Mouse (Mus musculus): ENCODE data around the gene Osbpl3. TPM values are rescaled to one million over a fixed set of nuclear protein-coding genes. Genes with fewer than 3 reads are reported as not detected.

Gene Osbpl3
- total RNA-seq, 4 experiments from 2014 or later, result 50.9 to 211 (median 116) TPM

GRCm38 (mm10) chr6:50402872-50403271 lies 53.1 kb downstream of the Osbpl3 start:
- no peak for DNase-seq

- no peak for DNase-seq
Measured at GRCm38 (mm10) chr6:50400234-50400633, 55.8 kb downstream of the Osbpl3 start.

GRCm38 (mm10) chr6:50399427-50400195 lies 56.4 kb downstream of the Osbpl3 start:
- DNase-seq, result no peak

GRCm38 (mm10) chr6:50398324-50398723 lies 57.7 kb downstream of the Osbpl3 start:
- DNase-seq, result no peak

GRCm38 (mm10) chr6:50397116-50397515 lies 58.9 kb downstream of the Osbpl3 start:
- DNase-seq, result no peak

GRCm38 (mm10) chr6:50395641-50396312 lies 60.2 kb downstream of the Osbpl3 start:
- DNase-seq, result no peak

GRCm38 (mm10) chr6:50394432-50394831 lies 61.6 kb downstream of the Osbpl3 start:
- no peak for DNase-seq

- DNase-seq, result no peak
Measured at GRCm38 (mm10) chr6:50393960-50394359, 62.0 kb downstream of the Osbpl3 start.

GRCm38 (mm10) chr6:50391951-50392350 lies 64.0 kb downstream of the Osbpl3 start:
- DNase-seq, result no peak

- no peak for DNase-seq
Measured at GRCm38 (mm10) chr6:50390313-50390712, 65.7 kb downstream of the Osbpl3 start.

- no peak for DNase-seq
Measured at GRCm38 (mm10) chr6:50387629-50388028, 68.4 kb downstream of the Osbpl3 start.

GRCm38 (mm10) chr6:50386497-50386896 lies 69.5 kb downstream of the Osbpl3 start:
- no peak for DNase-seq

GRCm38 (mm10) chr6:50385451-50386013 lies 70.5 kb downstream of the Osbpl3 start:
- DNase-seq, result no peak

GRCm38 (mm10) chr6:50382711-50383110 lies 73.3 kb downstream of the Osbpl3 start:
- peak; percentile 50 for DNase-seq

GRCm38 (mm10) chr6:50382196-50382595 lies 73.8 kb downstream of the Osbpl3 start:
- DNase-seq, result no peak

GRCm38 (mm10) chr6:50381504-50382091 lies 74.4 kb downstream of the Osbpl3 start:
- DNase-seq, result no peak

- no peak for DNase-seq
Measured at GRCm38 (mm10) chr6:50379740-50380139, 76.3 kb downstream of the Osbpl3 start.

- no peak for DNase-seq
Measured at GRCm38 (mm10) chr6:50379136-50379535, 76.9 kb downstream of the Osbpl3 start.

GRCm38 (mm10) chr6:50377742-50378720 lies 78.0 kb downstream of the Osbpl3 start:
- DNase-seq, result no peak

- DNase-seq, result no peak
Measured at GRCm38 (mm10) chr6:50376684-50377083, 79.3 kb downstream of the Osbpl3 start.

- no peak for DNase-seq
Measured at GRCm38 (mm10) chr6:50372516-50373424, 83.2 kb downstream of the Osbpl3 start.

Data from adrenal gland, adult 8-10 months (tissue).